Mouse (Mus musculus) heart, adult 2 months (tissue): ENCODE data around the gene Trpm4.

ENCODE experiments used
- CTCF ChIP-seq: fragments of 200-600 bp; IDR thresholded peaks from 2 replicates; pipeline ENCODE4 v1.8.1; 2022; ENCODE audit warnings: antibody characterized with exemption, mild to moderate bottlenecking, moderate library complexity
- POLR2A ChIP-seq: fragments of 200-500 bp; IDR thresholded peaks from 2 replicates; pipeline ENCODE4 v1.6.1; 2011; ENCODE audit warnings: mild to moderate bottlenecking, low read depth, low read length, control low read depth; ENCODE audit not compliant: insufficient read depth

DNA sequence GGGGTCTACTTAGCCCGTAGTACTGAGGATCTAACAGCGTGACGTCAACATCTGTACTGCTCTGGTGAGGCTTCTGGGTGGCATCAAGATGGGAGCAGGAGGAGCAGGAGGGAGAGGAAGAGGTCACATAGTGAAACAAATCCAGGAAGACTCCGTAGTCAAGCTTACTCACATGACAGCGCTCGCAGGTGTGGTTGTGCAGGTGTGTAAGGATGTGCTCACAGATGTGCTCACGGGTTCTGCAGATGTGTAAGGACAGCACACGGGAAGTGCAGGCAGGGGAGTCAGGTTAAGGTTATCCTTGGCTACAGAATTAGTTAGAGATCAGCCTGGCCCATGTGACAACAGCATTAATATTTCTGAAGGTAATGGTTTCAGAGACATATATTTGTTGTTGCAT is 79.8 kb downstream of the Trpm4 start:
- TF ChIP-seq CTCF: no peak
- TF ChIP-seq POLR2A: no peak
